Mouse (Mus musculus): ENCODE measurements around the gene Ccdc148. TPM values are rescaled to one million over a fixed set of nuclear protein-coding genes. Genes with fewer than 3 reads are reported as not detected.

Ccdc148 gene
- total and polyA plus RNA-seq, 3 experiments: not detected

GRCm38 (mm10) chr2:59006567-59007340 is 153.7 kb downstream of the Ccdc148 start:
- H3K9me3 ChIP-seq (replicated peaks; ENCODE audit: insufficient read depth, low read length): no peaks in the 10 kb centered on the region
- no peak for TF ChIP-seq ZNF384 (IDR thresholded peaks at IDR 0.05; ENCODE audit: low read depth, low read length)
- no peak for TF ChIP-seq EP300 (IDR thresholded peaks at IDR 0.05; ENCODE audit: low read depth in 1 of 2, low read length in 2 of 2)
- no peak for TF ChIP-seq MEF2A (IDR thresholded peaks at IDR 0.05; ENCODE audit: extremely low read depth, insufficient replicate concordance, low read depth, low read length, poor library complexity, severe bottlenecking)
- no peak for TF ChIP-seq USF2 (IDR thresholded peaks at IDR 0.05; ENCODE audit: borderline replicate concordance in 1 of 2, insufficient read depth in 1 of 2, low read depth in 1 of 2, low read length in 2 of 2)
- no peak for TF ChIP-seq GABPA (IDR thresholded peaks at IDR 0.05; ENCODE audit: low read depth, low read length)

GRCm38 (mm10) chr2:58997151-58997550 is 163.3 kb downstream of the Ccdc148 start:
- Histone ChIP-seq H3K9me3 (replicated peaks; ENCODE audit: insufficient read depth, low read length) (no peaks in the 10 kb centered on the region), H3K27ac (ENCODE audit: control insufficient read depth, low read depth, low read length) (no peak overlapping the region), H3K79me2 (ENCODE audit: control insufficient read depth, insufficient read depth, low read length, poor library complexity) (no peaks in the 10 kb centered on the region), H3K4me3 (ENCODE audit: control insufficient read depth in 1 of 2, insufficient read depth in 1 of 2, low read depth in 2 of 2, low read length in 2 of 2) (no peak overlapping the region), H3K36me3 (ENCODE audit: control insufficient read depth in 1 of 2, insufficient read depth in 2 of 2, low read length in 2 of 2) (no peaks in the 10 kb centered on the region), H3K4me1 (ENCODE audit: control insufficient read depth in 1 of 2, insufficient read depth in 2 of 2, low read length in 2 of 2) (no peaks in the 10 kb centered on the region), H3K9ac (ENCODE audit: control insufficient read depth, low read depth, low read length, poor library complexity, severe bottlenecking) (no peak overlapping the region), H3K27me3 (ENCODE audit: control insufficient read depth in 1 of 2, insufficient read depth in 2 of 2, low read length in 2 of 2) (no peaks in the 10 kb centered on the region)
- TF ChIP-seq RAD21 (IDR thresholded peaks at IDR 0.05; ENCODE audit: low read depth, low read length): no peak
- no peak for TF ChIP-seq CTCF (IDR thresholded peaks at IDR 0.05 in 2 of 3, conservative IDR thresholded peaks at IDR 0.05 in 1 of 3; ENCODE audit: control insufficient read depth in 1 of 3, insufficient read depth in 1 of 3, low read depth in 2 of 3, low read length in 3 of 3, poor library complexity in 1 of 3, severe bottlenecking in 1 of 3)
- no peak for TF ChIP-seq POLR2AphosphoS5 (IDR thresholded peaks at IDR 0.05; ENCODE audit: borderline replicate concordance, low read depth, low read length)
- TF ChIP-seq TBP (IDR thresholded peaks at IDR 0.05; ENCODE audit: low read depth, low read length): no peak
- TF ChIP-seq TAL1 (IDR thresholded peaks at IDR 0.05; ENCODE audit: low read length): no peak
- TF ChIP-seq SMC3 (IDR thresholded peaks at IDR 0.05; ENCODE audit: low read depth, low read length): no peak
- TF ChIP-seq MAZ (IDR thresholded peaks at IDR 0.05; ENCODE audit: low read depth, low read length): no peak
- TF ChIP-seq RCOR1 (IDR thresholded peaks at IDR 0.05; ENCODE audit: low read depth, low read length): no peak
- no peak for TF ChIP-seq SIN3A (IDR thresholded peaks at IDR 0.05; ENCODE audit: low read length)
- no peak for TF ChIP-seq GABPA (IDR thresholded peaks at IDR 0.05; ENCODE audit: low read depth, low read length)
- no peak for TF ChIP-seq MXI1 (IDR thresholded peaks at IDR 0.05; ENCODE audit: low read depth, low read length)
- TF ChIP-seq USF2 (IDR thresholded peaks at IDR 0.05; ENCODE audit: borderline replicate concordance in 1 of 2, insufficient read depth in 1 of 2, low read depth in 1 of 2, low read length in 2 of 2): no peak
- TF ChIP-seq MEF2A (IDR thresholded peaks at IDR 0.05; ENCODE audit: extremely low read depth, insufficient replicate concordance, low read depth, low read length, poor library complexity, severe bottlenecking): no peak
- TF ChIP-seq POLR2A (IDR thresholded peaks at IDR 0.05; ENCODE audit: control insufficient read depth in 1 of 2, insufficient read depth in 1 of 2, low read depth in 1 of 2, low read length in 2 of 2, poor library complexity in 1 of 2): no peak
- TF ChIP-seq NRF1 (IDR thresholded peaks at IDR 0.05; ENCODE audit: insufficient read depth, low read depth, low read length, poor library complexity, severe bottlenecking): no peak
- no peak for TF ChIP-seq ZMIZ1 (IDR thresholded peaks at IDR 0.05; ENCODE audit: low read depth, low read length)
- no peak for TF ChIP-seq ZNF384 (IDR thresholded peaks at IDR 0.05; ENCODE audit: low read depth, low read length)
- TF ChIP-seq ELF1 (IDR thresholded peaks at IDR 0.05; ENCODE audit: low read depth, low read length): no peak
- TF ChIP-seq TCF12 (IDR thresholded peaks at IDR 0.05; ENCODE audit: low read depth, low read length): no peak
- DNase-seq (ENCODE audit: low read depth, low spot score): no peak

More at GRCm38 (mm10) chr2:59006567-59007340, 153.7 kb downstream of the Ccdc148 start:
- Histone ChIP-seq H3K27ac (ENCODE audit: control insufficient read depth, low read depth, low read length) (no peak overlapping the region), H3K4me1 (ENCODE audit: control insufficient read depth in 1 of 2, insufficient read depth in 2 of 2, low read length in 2 of 2) (no peaks in the 10 kb centered on the region), H3K79me2 (ENCODE audit: control insufficient read depth, insufficient read depth, low read length, poor library complexity) (no peaks in the 10 kb centered on the region), H3K4me3 (ENCODE audit: control insufficient read depth in 1 of 2, insufficient read depth in 1 of 2, low read depth in 2 of 2, low read length in 2 of 2) (no peak overlapping the region), H3K36me3 (ENCODE audit: control insufficient read depth in 1 of 2, insufficient read depth in 2 of 2, low read length in 2 of 2) (no peaks in the 10 kb centered on the region), H3K27me3 (ENCODE audit: control insufficient read depth in 1 of 2, insufficient read depth in 2 of 2, low read length in 2 of 2) (no peaks in the 10 kb centered on the region), H3K9ac (ENCODE audit: control insufficient read depth, low read depth, low read length, poor library complexity, severe bottlenecking) (no peak overlapping the region)
- DNase-seq (ENCODE audit: low read depth, low spot score): no peak

All from MEL (cell line).